In the genomic region with DNA sequence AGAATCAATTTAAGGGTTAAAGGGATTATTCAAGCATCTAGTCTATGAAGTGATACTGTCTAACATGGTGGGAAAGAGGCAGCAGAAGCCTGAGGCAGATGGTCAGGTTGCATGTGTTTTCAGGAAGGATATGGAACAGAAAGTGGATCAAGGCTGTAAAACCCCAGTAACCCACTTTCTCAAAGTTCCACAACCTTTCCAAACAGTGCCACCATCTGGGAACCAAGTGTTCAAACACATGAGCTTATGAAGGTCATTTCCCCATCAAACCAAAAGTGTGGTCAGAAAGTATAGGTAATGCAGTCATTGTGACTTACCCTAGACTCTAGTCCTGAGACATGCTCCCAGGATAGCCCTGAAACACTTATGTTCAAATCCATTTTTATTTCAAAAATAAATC, we compare ENCODE assay signal across 23 mouse cellular contexts.
DNase-seq lines count a peak whose midpoint lies in the region; ATAC-seq and TF ChIP-seq lines count a peak whose summit lies in the region.
"Had no signal": no experiment of that assay in that cellular context is flagged by ENCODE, and none has a peak within 500 bp of the region (broad histone marks: within the 10 kb centered on the region; RNA-seq: fewer than 3 reads in every experiment).

No protein-coding gene starts in this region.

- intact Hi-C loops in gastrocnemius, postnatal 36 days (cut with DNase I), result no loop called here

- no peak for ATAC-seq in intestine, postnatal 0 days
- ATAC-seq in intestine, embryonic 15.5 days, result no peak
- ATAC-seq: activated CD4-positive, CD25-positive, alpha-beta regulatory T cell, adult 4 months; forebrain, embryonic 15.5 days had no signal

- H3K27me3 ChIP-seq in intestine, postnatal 0 days (replicated peaks; ENCODE audit: control insufficient read depth, insufficient read depth, low read length), result no peaks in the 10 kb centered on the region
- no peaks in the 10 kb centered on the region for H3K27me3 ChIP-seq in intestine, embryonic 15.5 days (replicated peaks)
- H3K27me3 ChIP-seq: forebrain, embryonic 15.5 days; heart, embryonic 15.5 days; hindbrain, embryonic 12.5 days; limb, embryonic 13.5 days; liver, embryonic 15.5 days; neural tube, embryonic 12.5 days had no signal

- no peaks in the 10 kb centered on the region for H3K4me1 ChIP-seq in intestine, postnatal 0 days (replicated peaks; ENCODE audit: control insufficient read depth, insufficient read depth, low read length)
- no peaks in the 10 kb centered on the region for H3K4me1 ChIP-seq in intestine, embryonic 15.5 days (replicated peaks)
- H3K4me1 ChIP-seq: forebrain, embryonic 15.5 days; heart, embryonic 15.5 days; hindbrain, embryonic 12.5 days; limb, embryonic 13.5 days; liver, embryonic 15.5 days; neural tube, embryonic 12.5 days had no signal

- DNase-seq in cerebellum, postnatal 10 days, result peak; percentile 3 to 6
- DNase-seq in cerebellum, adult 18-20 months, result no peak
- peak; percentile 11 for DNase-seq in right cerebral cortex, adult 18-20 months
- no peak for DNase-seq in right cerebral cortex, postnatal 10 days (ENCODE audit: low spot score in 2 of 2)
- DNase-seq in gastrocnemius, postnatal 36 days, result no peak
- DNase-seq: B cell, adult 2 months; cerebellum, adult 2 months; gastrocnemius, adult 2 months; heart, adult 2 months; kidney, postnatal 10 days; lung, postnatal 4 days; right cerebral cortex, postnatal 4 days; thymus, adult 2 months had no signal

- H3K9ac ChIP-seq in intestine, postnatal 0 days (ENCODE audit: low read depth, low read length), result no peak overlapping the region
- no peak overlapping the region for H3K9ac ChIP-seq in intestine, embryonic 15.5 days
- H3K9ac ChIP-seq: forebrain, embryonic 15.5 days; heart, embryonic 15.5 days; hindbrain, embryonic 12.5 days; limb, embryonic 13.5 days; liver, embryonic 15.5 days; neural tube, embryonic 12.5 days had no signal

- no peak overlapping the region for H3K4me2 ChIP-seq in intestine, postnatal 0 days (replicated peaks; ENCODE audit: low read depth)
- H3K4me2 ChIP-seq in intestine, embryonic 15.5 days (replicated peaks), result no peak overlapping the region
- H3K4me2 ChIP-seq: forebrain, embryonic 15.5 days; heart, embryonic 15.5 days; hindbrain, embryonic 12.5 days; limb, embryonic 13.5 days; liver, embryonic 15.5 days; midbrain, embryonic 11.5 days; neural tube, embryonic 12.5 days had no signal

- H3K9me3 ChIP-seq in intestine, postnatal 0 days (ENCODE audit: control insufficient read depth), result no peaks in the 10 kb centered on the region
- no peaks in the 10 kb centered on the region for H3K9me3 ChIP-seq in intestine, embryonic 15.5 days
- H3K9me3 ChIP-seq: forebrain, embryonic 15.5 days; heart, embryonic 15.5 days; hindbrain, embryonic 12.5 days; limb, embryonic 13.5 days; liver, embryonic 15.5 days; neural tube, embryonic 12.5 days had no signal

- H3K36me3 ChIP-seq in intestine, postnatal 0 days (ENCODE audit: control insufficient read depth, insufficient read depth), result no peaks in the 10 kb centered on the region
- H3K36me3 ChIP-seq in intestine, embryonic 15.5 days, result no peaks in the 10 kb centered on the region
- H3K36me3 ChIP-seq: forebrain, embryonic 15.5 days; heart, embryonic 15.5 days; hindbrain, embryonic 12.5 days; limb, embryonic 13.5 days; liver, embryonic 15.5 days; neural tube, embryonic 12.5 days had no signal

- peak; percentile 28; the same call in 1 of the 2 replicates for TF ChIP-seq CTCF in intestine, postnatal 0 days (IDR thresholded peaks at IDR 0.05; ENCODE audit: low read depth)

- H3K27ac ChIP-seq in intestine, postnatal 0 days (ENCODE audit: low read depth, low read length), result no peak overlapping the region
- H3K27ac ChIP-seq in intestine, embryonic 15.5 days, result no peak overlapping the region
- H3K27ac ChIP-seq: forebrain, embryonic 15.5 days; gastrocnemius, adult 2 months; heart, adult 2 months; heart, embryonic 15.5 days; hindbrain, embryonic 12.5 days; limb, embryonic 13.5 days; liver, embryonic 15.5 days; neural tube, embryonic 12.5 days had no signal

- no peak overlapping the region for H3K4me3 ChIP-seq in intestine, postnatal 0 days (ENCODE audit: low read depth, low read length)
- H3K4me3 ChIP-seq in intestine, embryonic 15.5 days (replicated peaks), result no peak overlapping the region
- H3K4me3 ChIP-seq: forebrain, embryonic 15.5 days; gastrocnemius, adult 2 months; heart, adult 2 months; heart, embryonic 15.5 days; hindbrain, embryonic 12.5 days; limb, embryonic 13.5 days; liver, embryonic 15.5 days; neural tube, embryonic 12.5 days had no signal

Comparison
In these comparisons a context has a peak if more than half of its experiments do, and no peak if none do; other contexts are left out.
1. DNase-seq: peak in cerebellum, postnatal 10 days (2 of 2) and right cerebral cortex, adult 18-20 months (single experiment); none in cerebellum, adult 18-20 months (0 of 2), right cerebral cortex, postnatal 10 days (0 of 2) and gastrocnemius, postnatal 36 days (0 of 2).